Mouse (Mus musculus) cortical plate, adult 2 months (tissue): ENCODE measurements at regions not wholly inside any gene's neighbourhood (a gene's known extent, or its start where the extent isn't known, plus 50 kb on each side); places are given as distances from the start of the nearest gene placed in this dataset.

Experiments
- CTCF ChIP-seq: fragments of 200-500 bp; IDR thresholded peaks from 2 replicates; pipeline ENCODE4 v1.5.1; 2011; ENCODE audit warnings: mild to moderate bottlenecking, control low read depth, low read length; ENCODE audit not compliant: insufficient read depth; ENCODE audit errors: extremely low read depth
- POLR2A ChIP-seq: fragments of 200-500 bp; IDR thresholded peaks from 2 replicates; pipeline ENCODE4 v1.6.1; 2011; ENCODE audit warnings: mild to moderate bottlenecking, low read length, control low read depth; ENCODE audit not compliant: insufficient read depth; ENCODE audit errors: extremely low read depth

GRCm38 (mm10) chr11:6934157-6934556, 96.7 kb upstream of the Gm11983 start:
- no peak for TF ChIP-seq CTCF
- TF ChIP-seq POLR2A, result no peak
